Mouse (Mus musculus) ES-Bruce4 (cell line): Measurements from ENCODE around the gene Grcc10. TPM values are rescaled to one million over a fixed set of nuclear protein-coding genes. Genes with fewer than 3 reads are reported as not detected.

ENCODE experiments used
- H3K27ac ChIP-seq: 2 replicates; pipeline ENCODE4 v1.5.1; 2012; ENCODE audit warnings: low read length, inconsistent platforms; ENCODE audit not compliant: insufficient read depth
- H3K27me3 ChIP-seq: 2 replicates; pipeline ENCODE4 v1.6.1; 2012; ENCODE audit warnings: mild to moderate bottlenecking, low read length, inconsistent platforms; ENCODE audit not compliant: control insufficient read depth, poor library complexity, insufficient read depth, severe bottlenecking
- H3K36me3 ChIP-seq: 2 replicates; pipeline ENCODE4 v1.6.1; 2012; ENCODE audit warnings: inconsistent platforms, mild to moderate bottlenecking, low read length, moderate library complexity; ENCODE audit not compliant: control insufficient read depth, poor library complexity, insufficient read depth, severe bottlenecking
- H3K4me1 ChIP-seq: one replicate; pipeline ENCODE4 v1.8.1; 2011; ENCODE audit warnings: low read length; ENCODE audit not compliant: control insufficient read depth, insufficient read depth
- H3K4me3 ChIP-seq: 2 replicates; pipeline ENCODE4 v1.5.1; 2011; ENCODE audit warnings: low read depth, mild to moderate bottlenecking, low read length
- H3K9ac ChIP-seq: 2 replicates; pipeline ENCODE4 v1.6.1; 2012; ENCODE audit warnings: low read depth, mild to moderate bottlenecking, inconsistent platforms; ENCODE audit not compliant: poor library complexity, severe bottlenecking
- H3K9me3 ChIP-seq: replicated peaks from 2 replicates; pipeline ENCODE4 v1.6.1; 2012; ENCODE audit warnings: mild to moderate bottlenecking, low read length, inconsistent platforms; ENCODE audit not compliant: control insufficient read depth, poor library complexity, insufficient read depth, severe bottlenecking
- CTCF ChIP-seq: IDR thresholded peaks from one replicate; pipeline ENCODE4 v1.8.1; 2011; ENCODE audit warnings: low read depth, low read length
- EP300 ChIP-seq: IDR thresholded peaks from 2 replicates; pipeline ENCODE4 v1.6.1; 2011; ENCODE audit warnings: low read depth, low read length; ENCODE audit not compliant: insufficient read depth
- POLR2A ChIP-seq: IDR thresholded peaks from one replicate; pipeline ENCODE4 v1.8.1; 2011; ENCODE audit warnings: low read length; ENCODE audit not compliant: insufficient read depth
- polyA plus RNA-seq: library from polyadenylated mRNA; stranded (reverse); fragments of >200 nt; gene quantifications from 2 replicates; pipeline ENCODE4 v1.2.4, GENCODE M21; 2011; ENCODE audit warnings: low read depth; ENCODE audit not compliant: missing spikeins, insufficient read depth, insufficient read length

The Grcc10 gene
- polyA plus RNA-seq, 1 experiment = 93.5 TPM

GRCm38 (mm10) chr6:124728621-124729020, 12.6 kb downstream of the Grcc10 start:
- peaks cover 9% of the 10 kb centered on the region for H3K4me1 ChIP-seq
- H3K4me3 ChIP-seq = no peak overlapping the region
- H3K9me3 ChIP-seq = no peaks in the 10 kb centered on the region
- H3K9ac ChIP-seq = no peak overlapping the region
- H3K27me3 ChIP-seq = no peaks in the 10 kb centered on the region
- TF ChIP-seq POLR2A = no peak
- TF ChIP-seq EP300 = no peak
- no peak for TF ChIP-seq CTCF
- no peak overlapping the region for H3K27ac ChIP-seq
- no peaks in the 10 kb centered on the region for H3K36me3 ChIP-seq

DNA sequence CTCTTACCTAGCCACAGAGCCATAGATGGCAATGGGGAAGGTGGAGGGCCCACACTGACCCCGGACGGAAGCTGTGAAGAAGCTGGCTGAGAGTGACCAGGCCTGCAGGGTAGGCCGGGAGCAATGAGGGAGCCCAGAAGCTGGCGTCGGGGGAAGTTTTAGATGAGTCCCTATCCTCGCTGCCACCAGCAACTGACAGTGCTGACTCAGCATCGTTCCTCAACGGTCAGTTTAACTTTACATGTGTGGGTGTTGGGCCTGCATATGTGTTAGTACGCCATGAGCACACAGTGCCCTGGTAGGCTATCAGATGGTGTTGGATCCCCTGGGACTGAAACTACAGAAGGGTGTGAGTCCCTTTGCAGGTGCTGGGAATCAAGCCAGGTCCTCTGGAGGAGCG, 16.7 kb downstream of the Grcc10 start:
- Histone ChIP-seq H3K27ac (no peak overlapping the region), H3K27me3 (no peaks in the 10 kb centered on the region), H3K36me3 (no peaks in the 10 kb centered on the region), H3K4me3 (no peak overlapping the region), H3K9ac (no peak overlapping the region), H3K9me3 (no peaks in the 10 kb centered on the region), H3K4me1 (no peaks in the 10 kb centered on the region)
- TF ChIP-seq POLR2A = no peak
- TF ChIP-seq EP300 = no peak
- TF ChIP-seq CTCF = no peak

DNA sequence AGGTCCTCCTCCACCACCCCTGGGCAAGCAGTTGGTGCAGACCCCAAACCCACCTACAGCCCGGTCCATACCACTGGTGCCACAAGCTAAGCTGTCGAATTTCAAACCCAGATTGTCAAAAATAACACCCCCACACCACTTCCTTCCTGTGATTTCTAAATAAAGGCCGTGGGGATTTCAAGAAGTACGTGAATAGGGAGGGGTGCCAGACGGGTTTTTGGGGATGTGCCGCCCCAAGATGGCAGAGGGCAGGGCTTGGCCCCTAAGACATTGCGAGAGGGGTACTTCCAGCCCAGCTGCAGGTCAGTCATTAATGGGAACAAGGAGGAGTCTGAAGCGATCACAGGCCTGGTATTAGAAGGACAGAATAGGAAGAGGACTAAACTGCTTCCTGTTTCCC, 17.6 kb downstream of the Grcc10 start:
- no peak overlapping the region for H3K4me3 ChIP-seq
- no peaks in the 10 kb centered on the region for H3K36me3 ChIP-seq
- no peaks in the 10 kb centered on the region for H3K9me3 ChIP-seq
- H3K9ac ChIP-seq = no peak overlapping the region
- no peaks in the 10 kb centered on the region for H3K4me1 ChIP-seq
- H3K27me3 ChIP-seq = no peaks in the 10 kb centered on the region
- TF ChIP-seq CTCF = no peak
- no peak for TF ChIP-seq POLR2A
- no peak for TF ChIP-seq EP300
- no peak overlapping the region for H3K27ac ChIP-seq

DNA sequence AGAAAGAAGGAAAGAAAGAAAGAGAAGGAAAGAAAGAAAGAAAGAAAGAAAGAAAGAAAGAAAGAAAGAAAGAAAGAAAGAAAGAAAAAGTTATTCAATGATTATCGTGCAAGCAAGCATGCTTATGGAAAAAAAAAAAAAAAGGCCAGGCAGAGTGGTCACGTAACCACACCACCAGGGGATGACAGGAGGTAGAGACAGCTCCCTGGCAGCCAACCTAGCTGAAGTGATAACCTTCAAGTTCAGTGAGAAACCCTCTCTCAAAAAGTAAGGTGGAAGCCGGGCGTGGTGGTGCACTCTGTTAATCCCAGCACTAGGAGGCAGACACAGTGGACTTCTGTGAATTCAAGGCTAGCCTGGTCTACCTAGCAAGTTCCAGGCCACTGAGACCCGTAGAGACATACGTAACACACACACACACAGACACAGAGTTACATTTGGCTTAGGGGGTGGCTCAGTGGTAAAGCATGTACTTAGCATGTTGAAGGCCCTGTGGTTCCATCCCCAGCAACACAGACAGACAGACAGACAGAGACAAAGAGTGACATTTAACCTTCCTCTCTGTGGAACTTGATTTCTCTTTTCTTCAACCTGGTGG, 18.2 kb downstream of the Grcc10 start:
- no peak for TF ChIP-seq EP300
- no peak for TF ChIP-seq POLR2A
- no peak for TF ChIP-seq CTCF
- no peaks in the 10 kb centered on the region for H3K9me3 ChIP-seq

GRCm38 (mm10) chr6:124720904-124721303, 20.3 kb downstream of the Grcc10 start:
- H3K27ac ChIP-seq = no peak overlapping the region
- no peak for TF ChIP-seq EP300
- TF ChIP-seq POLR2A = no peak
- TF ChIP-seq CTCF = no peak
- no peaks in the 10 kb centered on the region for H3K4me1 ChIP-seq
- no peaks in the 10 kb centered on the region for H3K27me3 ChIP-seq
- H3K9me3 ChIP-seq = no peaks in the 10 kb centered on the region
- no peak overlapping the region for H3K4me3 ChIP-seq
- H3K9ac ChIP-seq = no peak overlapping the region
- peaks cover 8% of the 10 kb centered on the region for H3K36me3 ChIP-seq

More for the DNA sequence above, 18.2 kb downstream of the Grcc10 start:
- no peaks in the 10 kb centered on the region for H3K27me3 ChIP-seq
- no peak overlapping the region for H3K4me3 ChIP-seq
- H3K27ac ChIP-seq = no peak overlapping the region
- no peaks in the 10 kb centered on the region for H3K4me1 ChIP-seq
- H3K36me3 ChIP-seq = no peaks in the 10 kb centered on the region
- no peak overlapping the region for H3K9ac ChIP-seq

- peaks cover 23% of the 10 kb centered on the region for H3K36me3 ChIP-seq
- H3K27ac ChIP-seq = peak overlapping the region; percentile 3; the same call in 1 of the 2 replicates
- peak overlapping the region; percentile 72 for H3K4me3 ChIP-seq
- no peaks in the 10 kb centered on the region for H3K27me3 ChIP-seq
- no peaks in the 10 kb centered on the region for H3K9me3 ChIP-seq
- TF ChIP-seq CTCF (no peak), POLR2A (no peak), EP300 (no peak)
- no peaks in the 10 kb centered on the region for H3K4me1 ChIP-seq
- peak overlapping the region; percentile 82 for H3K9ac ChIP-seq
Measured at GRCm38 (mm10) chr6:124719354-124719978, 21.7 kb downstream of the Grcc10 start.
